Mouse (Mus musculus): ENCODE results near the gene Gxylt1. TPM values are rescaled to one million over a fixed set of nuclear protein-coding genes. Genes with fewer than 3 reads are reported as not detected.

The Gxylt1 gene
- total RNA-seq, 1 experiment = 27.7 TPM

DNA sequence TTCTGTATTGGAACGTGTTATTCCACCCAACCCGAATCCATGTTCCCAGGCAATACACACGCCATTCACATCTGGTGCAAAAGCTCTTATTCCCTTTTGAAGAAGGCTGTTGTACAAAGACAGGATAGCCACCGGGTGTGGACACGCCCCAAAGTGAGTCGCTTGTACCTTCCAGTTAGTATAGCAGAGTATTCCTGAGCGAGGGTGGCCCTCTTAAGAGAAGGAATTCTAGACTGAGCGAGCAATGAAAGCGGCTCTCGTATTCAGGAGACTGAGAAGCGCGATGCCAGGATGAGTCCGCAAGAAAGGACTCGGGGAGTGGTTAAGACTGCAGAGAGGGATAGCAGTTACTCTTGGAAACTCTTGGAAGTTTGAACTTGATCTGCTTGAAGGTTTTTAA lies 1.3 kb upstream of the Gxylt1 start:
- in situ Hi-C loops (cut with MboI; ENCODE audit: low sequenced_read_pairs in 2 of 2, unreplicated experiment in 2 of 2) = no loop called here
- H3K9ac ChIP-seq (ENCODE audit: insufficient read depth, low read depth, low read length, poor library complexity, severe bottlenecking) = no peak overlapping the region
- H3K4me1 ChIP-seq (ENCODE audit: control insufficient read depth in 2 of 2, insufficient read depth in 2 of 2, low read length in 2 of 2, poor library complexity in 1 of 2) = peaks cover 0 to 7% of the 10 kb centered on the region in 2 experiments; a peak in 1 of 4 replicates
- no peaks in the 10 kb centered on the region for H3K9me3 ChIP-seq (ENCODE audit: control insufficient read depth, insufficient read depth, low read depth, low read length)
- peak overlapping the region in 1 of 2 experiments; percentile 97; a peak in 2 of 4 replicates for H3K4me3 ChIP-seq (ENCODE audit: insufficient read depth in 1 of 2, low read depth in 1 of 2, low read length in 2 of 2, poor library complexity in 1 of 2, severe bottlenecking in 1 of 2)
- no peak for DNase-seq (ENCODE audit: low read depth, low spot score)
- no peak overlapping the region for H3K27ac ChIP-seq (ENCODE audit: insufficient read depth, low read depth, low read length, poor library complexity, severe bottlenecking)
- TF ChIP-seq ZC3H11A (IDR thresholded peaks at IDR 0.05; ENCODE audit: borderline replicate concordance, low read depth, low read length) = no peak
- no peak for TF ChIP-seq CHD2 (IDR thresholded peaks at IDR 0.05; ENCODE audit: low read depth, low read length)
- H3K36me3 ChIP-seq (ENCODE audit: control insufficient read depth, insufficient read depth, low read length, poor library complexity, severe bottlenecking) = no peaks in the 10 kb centered on the region

- peak overlapping the region; percentile 83 for H3K9ac ChIP-seq (ENCODE audit: insufficient read depth, low read depth, low read length, poor library complexity, severe bottlenecking)
- peak; percentile 20 for DNase-seq (ENCODE audit: low read depth, low spot score)
- in situ Hi-C loops (cut with MboI; ENCODE audit: low sequenced_read_pairs in 2 of 2, unreplicated experiment in 2 of 2) = no loop called here
- TF ChIP-seq HCFC1 (IDR thresholded peaks at IDR 0.05; ENCODE audit: borderline replicate concordance, insufficient read depth, low read length) (no peak), MAFK (IDR thresholded peaks at IDR 0.05; ENCODE audit: insufficient read depth, low read depth, low read length) (no peak), ZC3H11A (IDR thresholded peaks at IDR 0.05; ENCODE audit: borderline replicate concordance, low read depth, low read length) (no peak)
- no peaks in the 10 kb centered on the region for H3K36me3 ChIP-seq (ENCODE audit: control insufficient read depth, insufficient read depth, low read length, poor library complexity, severe bottlenecking)
- peak overlapping the region; percentile 72 to 97 for H3K4me3 ChIP-seq (ENCODE audit: insufficient read depth in 1 of 2, low read depth in 1 of 2, low read length in 2 of 2, poor library complexity in 1 of 2, severe bottlenecking in 1 of 2)
- H3K4me1 ChIP-seq (ENCODE audit: control insufficient read depth in 2 of 2, insufficient read depth in 2 of 2, low read length in 2 of 2, poor library complexity in 1 of 2) = peaks cover 0 to 8% of the 10 kb centered on the region in 2 experiments; a peak in 1 of 4 replicates
- no peaks in the 10 kb centered on the region for H3K9me3 ChIP-seq (ENCODE audit: control insufficient read depth, insufficient read depth, low read depth, low read length)
- H3K27ac ChIP-seq (ENCODE audit: insufficient read depth, low read depth, low read length, poor library complexity, severe bottlenecking) = no peak overlapping the region
These were observed 644 bp upstream of the Gxylt1 start for GRCm38 (mm10) chr15:93275623-93276022.

DNA sequence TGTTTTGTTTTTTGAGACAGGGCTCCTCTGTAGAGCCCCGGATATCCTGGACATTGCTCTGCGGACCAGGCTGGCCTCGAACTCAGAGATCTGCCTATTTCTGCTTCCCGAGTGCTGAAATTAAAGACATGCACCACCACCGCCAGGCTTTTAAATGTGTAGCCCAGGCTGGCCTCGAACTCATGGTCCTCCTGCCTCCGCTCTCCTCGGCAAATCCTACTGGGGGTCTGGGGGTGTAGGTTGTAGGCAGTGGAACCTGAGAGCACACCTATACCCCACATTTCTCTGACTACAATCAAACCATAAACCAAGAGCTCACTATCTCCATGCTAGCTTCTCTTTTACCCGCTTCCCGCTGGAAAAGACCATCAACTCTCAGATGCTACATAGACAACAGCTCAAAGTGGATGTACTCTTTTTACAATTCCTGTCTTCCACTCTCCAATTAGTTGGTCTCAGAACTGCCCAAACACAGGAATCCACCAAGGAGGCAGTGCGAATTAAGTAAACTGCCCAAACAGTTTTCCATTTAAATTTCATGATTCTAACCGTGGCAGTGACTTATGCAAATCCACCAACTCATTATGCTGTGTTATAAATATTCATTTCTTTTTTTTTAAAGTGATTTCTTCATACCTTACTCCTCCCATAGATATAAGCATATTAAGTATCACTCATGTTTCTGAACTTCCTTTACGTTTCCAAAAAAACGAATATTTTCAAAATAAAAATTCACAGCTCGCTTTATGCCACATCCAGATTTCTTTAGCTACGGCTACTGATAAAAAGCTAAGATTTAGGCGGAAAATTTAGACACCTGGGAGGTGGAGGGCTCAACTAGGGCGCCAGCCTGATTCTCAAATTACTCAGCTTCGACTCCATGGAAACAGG lies 946 bp downstream of the Gxylt1 start:
- Histone ChIP-seq H3K9me3 (ENCODE audit: control insufficient read depth, insufficient read depth, low read depth, low read length) (no peaks in the 10 kb centered on the region), H3K4me3 (ENCODE audit: insufficient read depth in 1 of 2, low read depth in 1 of 2, low read length in 2 of 2, poor library complexity in 1 of 2, severe bottlenecking in 1 of 2) (peak overlapping the region; percentile 79 to 89), H3K4me1 (ENCODE audit: control insufficient read depth in 2 of 2, insufficient read depth in 2 of 2, low read length in 2 of 2, poor library complexity in 1 of 2) (peaks cover 0 to 13% of the 10 kb centered on the region in 2 experiments; a peak in 1 of 4 replicates), H3K36me3 (ENCODE audit: control insufficient read depth, insufficient read depth, low read length, poor library complexity, severe bottlenecking) (no peaks in the 10 kb centered on the region), H3K9ac (ENCODE audit: insufficient read depth, low read depth, low read length, poor library complexity, severe bottlenecking) (peak overlapping the region; percentile 95), H3K27ac (ENCODE audit: insufficient read depth, low read depth, low read length, poor library complexity, severe bottlenecking) (peak overlapping the region; percentile 43; the same call in 1 of the 2 replicates)
- in situ Hi-C loops (cut with MboI; ENCODE audit: low sequenced_read_pairs in 2 of 2, unreplicated experiment in 2 of 2) = no loop called here
- no peak for DNase-seq (ENCODE audit: low read depth, low spot score)
- TF ChIP-seq CHD2 (IDR thresholded peaks at IDR 0.05; ENCODE audit: low read depth, low read length) (no peak), ZNF384 (IDR thresholded peaks at IDR 0.05; ENCODE audit: low read depth, low read length) (no peak), MAFK (IDR thresholded peaks at IDR 0.05; ENCODE audit: insufficient read depth, low read depth, low read length) (no peak), ZC3H11A (IDR thresholded peaks at IDR 0.05; ENCODE audit: borderline replicate concordance, low read depth, low read length) (no peak), HCFC1 (IDR thresholded peaks at IDR 0.05; ENCODE audit: borderline replicate concordance, insufficient read depth, low read length) (no peak)

DNA sequence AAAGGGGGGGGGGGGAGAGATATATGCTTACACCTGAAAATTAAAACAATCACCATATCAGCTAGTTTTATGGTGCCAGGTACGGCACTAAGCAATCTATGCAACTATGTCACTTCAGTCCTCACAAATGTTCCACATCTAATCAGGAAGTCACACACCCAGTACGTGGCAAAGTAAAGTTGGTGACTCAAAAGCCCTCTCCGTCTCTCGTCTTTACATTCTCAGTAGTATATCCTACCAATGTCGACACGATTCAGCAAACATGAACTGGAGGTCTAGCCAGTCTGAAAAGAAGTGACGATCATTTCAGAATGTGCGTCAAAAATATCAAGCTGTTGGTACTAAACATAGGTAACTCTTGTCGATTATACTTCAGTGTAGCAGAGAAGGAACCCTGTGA lies 2.0 kb downstream of the Gxylt1 start:
- Histone ChIP-seq H3K36me3 (ENCODE audit: control insufficient read depth, insufficient read depth, low read length, poor library complexity, severe bottlenecking) (no peaks in the 10 kb centered on the region), H3K9me3 (ENCODE audit: control insufficient read depth, insufficient read depth, low read depth, low read length) (no peaks in the 10 kb centered on the region), H3K27ac (ENCODE audit: insufficient read depth, low read depth, low read length, poor library complexity, severe bottlenecking) (no peak overlapping the region), H3K4me1 (ENCODE audit: control insufficient read depth in 2 of 2, insufficient read depth in 2 of 2, low read length in 2 of 2, poor library complexity in 1 of 2) (peaks cover 0 to 13% of the 10 kb centered on the region in 2 experiments; a peak in 1 of 4 replicates), H3K9ac (ENCODE audit: insufficient read depth, low read depth, low read length, poor library complexity, severe bottlenecking) (no peak overlapping the region), H3K4me3 (ENCODE audit: insufficient read depth in 1 of 2, low read depth in 1 of 2, low read length in 2 of 2, poor library complexity in 1 of 2, severe bottlenecking in 1 of 2) (no peak overlapping the region)
- DNase-seq (ENCODE audit: low read depth, low spot score) = no peak
- no peak for TF ChIP-seq ZNF384 (IDR thresholded peaks at IDR 0.05; ENCODE audit: low read depth, low read length)
- no peak for TF ChIP-seq HCFC1 (IDR thresholded peaks at IDR 0.05; ENCODE audit: borderline replicate concordance, insufficient read depth, low read length)
- no peak for TF ChIP-seq CHD2 (IDR thresholded peaks at IDR 0.05; ENCODE audit: low read depth, low read length)
- no peak for TF ChIP-seq ZC3H11A (IDR thresholded peaks at IDR 0.05; ENCODE audit: borderline replicate concordance, low read depth, low read length)
- TF ChIP-seq MAFK (IDR thresholded peaks at IDR 0.05; ENCODE audit: insufficient read depth, low read depth, low read length) = no peak
- in situ Hi-C loops (cut with MboI; ENCODE audit: low sequenced_read_pairs in 2 of 2, unreplicated experiment in 2 of 2) = no loop called here

Measured in ES-E14 (cell line).